Mouse (Mus musculus) midbrain, embryonic 15.5 days (tissue): ENCODE results near the gene Ubr3. TPM values are rescaled to one million over a fixed set of nuclear protein-coding genes. Genes with fewer than 3 reads are reported as not detected.

Experiments used
- ATAC-seq: fragments of 200-750 bp; cut with Nextera tagmentation; replicated peaks from 2 replicates; pipeline ENCODE4 v1.8.0; 2017; ENCODE audit warnings: moderate TSS enrichment
- H3K27ac ChIP-seq: fragments of 300-500 bp; sonication (generic); 2 replicates; pipeline ENCODE4 v1.5.1; 2015; ENCODE audit warnings: mild to moderate bottlenecking, inconsistent platforms
- H3K27me3 ChIP-seq: fragments of 300-500 bp; sonication (generic); replicated peaks from 2 replicates; pipeline ENCODE4 v1.6.1; 2015; ENCODE audit warnings: inconsistent platforms
- H3K36me3 ChIP-seq: fragments of 300-500 bp; sonication (generic); replicated peaks from 2 replicates; pipeline ENCODE4 v1.6.1; 2015; ENCODE audit warnings: inconsistent platforms
- H3K4me1 ChIP-seq: fragments of 300-500 bp; sonication (generic); 2 replicates; pipeline ENCODE4 v1.6.1; 2015; ENCODE audit warnings: inconsistent platforms
- H3K4me2 ChIP-seq: fragments of 300-500 bp; sonication (generic); 2 replicates; pipeline ENCODE4 v1.6.1; 2015; ENCODE audit warnings: inconsistent platforms, mild to moderate bottlenecking, moderate library complexity
- H3K4me3 ChIP-seq: fragments of 300-500 bp; sonication (generic); 2 replicates; pipeline ENCODE4 v1.5.1; 2015; ENCODE audit warnings: mild to moderate bottlenecking, inconsistent platforms
- H3K9ac ChIP-seq: fragments of 300-500 bp; sonication (generic); 2 replicates; pipeline ENCODE4 v1.6.1; 2015; ENCODE audit warnings: mild to moderate bottlenecking, inconsistent platforms
- H3K9me3 ChIP-seq: fragments of 300-500 bp; sonication (generic); 2 replicates; pipeline ENCODE4 v1.6.1; 2016; ENCODE audit warnings: inconsistent platforms
- WGBS: fragments of 180-500 bp; shearing (Covaris S2); methylation state at CpG from one replicate; pipeline ENCODE4 v1.1.7; 2015; ENCODE audit warnings: mixed read lengths; 5-methylcytosine and 5-hydroxymethylcytosine counted together
- polyA plus RNA-seq: library from polyadenylated mRNA; unstranded; fragments of >200 nt; fragmentation: Nextera tagmentation; extraction: Ambion mirVana; gene quantifications from 2 replicates; pipeline ENCODE4 v1.2.1, GENCODE M21; 2015

The Ubr3 gene
- polyA plus RNA-seq, 1 experiment from 2014 or later: 19.8 TPM

GRCm38 (mm10) chr2:70047868-70048267, 150.8 kb downstream of the Ubr3 start:
- no peak for ATAC-seq
- Histone ChIP-seq H3K4me2 (no peak overlapping the region), H3K27me3 (no peaks in the 10 kb centered on the region), H3K9me3 (no peaks in the 10 kb centered on the region), H3K4me3 (no peak overlapping the region), H3K4me1 (no peaks in the 10 kb centered on the region), H3K27ac (no peak overlapping the region), H3K36me3 (no peaks in the 10 kb centered on the region), H3K9ac (no peak overlapping the region)
- 88% methylated on average over 11 of the region's 11 CpGs for WGBS

- Histone ChIP-seq H3K9me3 (no peaks in the 10 kb centered on the region), H3K4me3 (no peak overlapping the region), H3K27me3 (no peaks in the 10 kb centered on the region), H3K27ac (0 out of 2 replicates have a peak overlapping the region, but pooled peaks have one; percentile 20), H3K4me1 (peaks cover 12% of the 10 kb centered on the region), H3K4me2 (no peak overlapping the region), H3K9ac (no peak overlapping the region), H3K36me3 (no peaks in the 10 kb centered on the region)
- 0 out of 2 replicates have a peak, but pooled peaks have one; percentile 39 for ATAC-seq
- WGBS: 49% methylated on average over 9 of the region's 9 CpGs
Measured at GRCm38 (mm10) chr2:70053803-70054202, 156.8 kb downstream of the Ubr3 start.

- H3K4me3 ChIP-seq: no peak overlapping the region
- H3K27me3 ChIP-seq: no peaks in the 10 kb centered on the region
- H3K9ac ChIP-seq: no peak overlapping the region
- H3K36me3 ChIP-seq: no peaks in the 10 kb centered on the region
- 92% methylated on average over 4 of the region's 4 CpGs for WGBS
- H3K4me1 ChIP-seq: peaks cover 38% of the 10 kb centered on the region
- H3K27ac ChIP-seq: no peak overlapping the region
- H3K4me2 ChIP-seq: no peak overlapping the region
- ATAC-seq: no peak
- no peaks in the 10 kb centered on the region for H3K9me3 ChIP-seq
Measured at GRCm38 (mm10) chr2:70058201-70058600, 161.2 kb downstream of the Ubr3 start.

GRCm38 (mm10) chr2:70060359-70061345, 163.6 kb downstream of the Ubr3 start:
- H3K9me3 ChIP-seq: no peaks in the 10 kb centered on the region
- 27% methylated on average over 11 of the region's 11 CpGs for WGBS
- H3K4me1 ChIP-seq: peaks cover 28% of the 10 kb centered on the region
- H3K36me3 ChIP-seq: no peaks in the 10 kb centered on the region
- no peak overlapping the region for H3K4me3 ChIP-seq
- peak overlapping the region; percentile 29; the same call in 1 of the 2 replicates for H3K4me2 ChIP-seq
- H3K27me3 ChIP-seq: no peaks in the 10 kb centered on the region
- no peak overlapping the region for H3K9ac ChIP-seq
- ATAC-seq: peak; percentile 92
- H3K27ac ChIP-seq: peak overlapping the region; percentile 90

GRCm38 (mm10) chr2:70065116-70065515, 168.1 kb downstream of the Ubr3 start:
- ATAC-seq: no peak
- no peak overlapping the region for H3K27ac ChIP-seq
- no peaks in the 10 kb centered on the region for H3K27me3 ChIP-seq
- no peak overlapping the region for H3K9ac ChIP-seq
- H3K4me3 ChIP-seq: no peak overlapping the region
- no peaks in the 10 kb centered on the region for H3K9me3 ChIP-seq
- no peak overlapping the region for H3K4me2 ChIP-seq
- no peaks in the 10 kb centered on the region for H3K36me3 ChIP-seq
- WGBS: 87% methylated on average over 6 of the region's 6 CpGs
- peaks cover 26% of the 10 kb centered on the region for H3K4me1 ChIP-seq

GRCm38 (mm10) chr2:70065729-70066300, 168.8 kb downstream of the Ubr3 start:
- Histone ChIP-seq H3K4me2 (no peak overlapping the region), H3K9me3 (no peaks in the 10 kb centered on the region), H3K4me1 (peaks cover 19% of the 10 kb centered on the region), H3K36me3 (no peaks in the 10 kb centered on the region), H3K27me3 (no peaks in the 10 kb centered on the region), H3K4me3 (no peak overlapping the region), H3K9ac (no peak overlapping the region), H3K27ac (peak overlapping the region; percentile 55; the same call in 1 of the 2 replicates)
- ATAC-seq: no peak
- WGBS: 33% methylated on average over 7 of the region's 7 CpGs

- no peaks in the 10 kb centered on the region for H3K9me3 ChIP-seq
- no peak for ATAC-seq
- no peak overlapping the region for H3K27ac ChIP-seq
Measured at GRCm38 (mm10) chr2:70066338-70067022, 169.4 kb downstream of the Ubr3 start.

GRCm38 (mm10) chr2:70069861-70070260, 172.8 kb downstream of the Ubr3 start:
- peaks cover 6% of the 10 kb centered on the region; the same call in 1 of the 2 replicates for H3K4me1 ChIP-seq
- WGBS: 91% methylated on average over 5 of the region's 5 CpGs
- no peaks in the 10 kb centered on the region for H3K9me3 ChIP-seq
- no peak for ATAC-seq
- no peak overlapping the region for H3K27ac ChIP-seq
- no peak overlapping the region for H3K9ac ChIP-seq
- H3K4me2 ChIP-seq: no peak overlapping the region
- no peaks in the 10 kb centered on the region for H3K36me3 ChIP-seq
- no peaks in the 10 kb centered on the region for H3K27me3 ChIP-seq
- no peak overlapping the region for H3K4me3 ChIP-seq

More at GRCm38 (mm10) chr2:70066338-70067022, 169.4 kb downstream of the Ubr3 start:
- Histone ChIP-seq H3K9ac (no peak overlapping the region), H3K4me3 (no peak overlapping the region), H3K4me1 (peaks cover 13% of the 10 kb centered on the region), H3K4me2 (no peak overlapping the region), H3K27me3 (no peaks in the 10 kb centered on the region), H3K36me3 (no peaks in the 10 kb centered on the region)
- WGBS: 58% methylated on average over 6 of the region's 6 CpGs

Other genes starting within 250 kb of the Ubr3 start
- 0.23 and 0.37 TPM in 2 replicates for gene Klhl41, start 227.1 kb upstream of the Ubr3 start, polyA plus RNA-seq
- 15.8 and 17.0 TPM in 2 replicates for gene Fastkd1, start 183.7 kb upstream of the Ubr3 start, polyA plus RNA-seq
- 120 and 125 TPM in 2 replicates for gene Ppig, start 174.7 kb upstream of the Ubr3 start, polyA plus RNA-seq
- 2.8 and 2.9 TPM in 2 replicates for gene Ccdc173, start 107.7 kb upstream of the Ubr3 start, polyA plus RNA-seq
- gene Phospho2, start 107.6 kb upstream of the Ubr3 start, polyA plus RNA-seq: 35.3 and 37.8 TPM in 2 replicates
- gene Klhl23, start 75.3 kb upstream of the Ubr3 start, polyA plus RNA-seq: 88.0 and 94.6 TPM in 2 replicates
- 259 and 271 TPM in 2 replicates for gene Ssb, start 35.7 kb upstream of the Ubr3 start, polyA plus RNA-seq
- gene Mettl5, start 11.6 kb upstream of the Ubr3 start, polyA plus RNA-seq: 24.2 and 27.1 TPM in 2 replicates
- gene Myo3b, start 141.9 kb downstream of the Ubr3 start, polyA plus RNA-seq: 0.24 and 0.41 TPM in 2 replicates